ENCODE assay signal across 8 mouse cellular contexts in the genomic region with DNA sequence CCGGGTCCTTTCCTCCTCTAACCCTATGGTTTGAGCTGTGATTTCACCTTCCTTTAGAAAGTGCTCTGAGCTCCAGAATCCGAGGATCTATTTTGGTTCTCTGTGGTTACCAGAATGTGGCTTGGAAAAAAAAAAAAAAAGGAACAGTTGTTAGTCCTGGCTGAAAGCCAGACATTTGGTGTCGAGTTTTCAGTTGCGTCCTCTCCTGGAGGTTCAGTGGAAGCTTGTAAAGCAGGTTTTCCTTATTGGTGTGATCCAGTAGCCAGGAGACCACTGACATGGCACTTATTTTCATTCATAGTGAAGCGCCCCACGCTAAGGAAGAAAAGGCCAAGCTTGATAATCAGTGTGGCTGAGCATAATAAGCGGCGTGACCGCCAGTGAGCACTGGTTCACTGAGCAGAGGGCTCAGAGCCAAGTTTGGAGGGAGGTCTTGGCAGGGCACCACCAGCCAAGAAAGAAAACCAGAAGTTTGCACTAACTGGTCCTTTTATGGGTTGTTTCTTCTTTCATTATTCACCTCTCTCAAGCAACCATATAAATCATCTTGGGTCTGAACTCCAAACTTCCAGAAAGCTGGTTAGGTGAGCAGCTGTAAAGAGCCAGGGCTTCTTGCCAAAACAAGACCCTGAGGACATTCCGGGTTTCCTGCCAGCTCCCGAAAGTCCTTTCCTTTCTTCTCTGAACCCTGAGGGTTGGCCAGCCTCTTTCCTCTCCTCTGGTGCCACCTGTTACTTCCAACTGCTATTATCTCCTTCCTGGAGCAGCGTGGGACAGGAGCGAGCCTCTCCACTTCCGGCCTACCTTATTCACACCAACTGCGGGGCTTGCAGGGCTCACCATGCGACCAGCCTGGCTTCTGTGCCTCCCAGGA.
DNase-seq lines count a peak whose midpoint lies in the region; TF ChIP-seq lines count a peak whose summit lies in the region.

No protein-coding gene starts in this region.

- H3K27me3 ChIP-seq in hindbrain, embryonic 10.5 days (ENCODE audit: insufficient read depth, poor library complexity, severe bottlenecking), result no peaks in the 10 kb centered on the region

- 0 out of 2 replicates have a peak, but pooled peaks cover 6% of the 10 kb centered on the region for H3K9me3 ChIP-seq in hindbrain, embryonic 10.5 days

- peaks cover 8% of the 10 kb centered on the region for H3K4me1 ChIP-seq in hindbrain, embryonic 10.5 days (replicated peaks)

- peak overlapping the region; percentile 51; the same call in 1 of the 2 replicates for H3K27ac ChIP-seq in hindbrain, embryonic 10.5 days
- no peak overlapping the region for H3K27ac ChIP-seq in layer of hippocampus, adult 2 months

- peak; percentile 64 for TF ChIP-seq CTCF in layer of hippocampus, adult 2 months (conservative IDR thresholded peaks at IDR 0.05)

- H3K4me3 ChIP-seq in hindbrain, embryonic 10.5 days, result no peak overlapping the region
- H3K4me3 ChIP-seq in layer of hippocampus, adult 2 months, result peak overlapping the region; percentile 3; the same call in 1 of the 2 replicates

- 63% methylated on average over 16 of the region's 16 CpGs for WGBS in hindbrain, embryonic 10.5 days

- DNase-seq in MN1 (ENCODE audit: low spot score), result peak; percentile 76
- DNase-seq in cerebellum, adult 18-20 months, result peak; percentile 60 to 67
- peak; percentile 28 to 45 for DNase-seq in frontal cortex, postnatal 14 days (ENCODE audit: low spot score in 2 of 2)
- peak; percentile 20 for DNase-seq in hindbrain, embryonic 10.5 days (ENCODE audit: low spot score)
- peak; percentile 59 to 69 for DNase-seq in layer of hippocampus, adult 2 months (ENCODE audit: low spot score in 2 of 2)
- DNase-seq in lung, postnatal 25 days (ENCODE audit: low spot score), result peak; percentile 54
- DNase-seq in right cerebral cortex, postnatal 14 days, result peak; percentile 39
- no peak for DNase-seq in spleen, adult 12 weeks (ENCODE audit: low spot score)

- no peaks in the 10 kb centered on the region for H3K36me3 ChIP-seq in hindbrain, embryonic 10.5 days
